Mouse (Mus musculus) embryonic fibroblast, embryonic 13.5 days (primary cell): ENCODE results near the gene Mybl2.

Experiments
- CTCF ChIP-seq: IDR thresholded peaks from 2 replicates; pipeline ENCODE4 v1.5.1; 2011; ENCODE audit warnings: mild to moderate bottlenecking, control low read depth, low read length, moderate library complexity, borderline replicate concordance; ENCODE audit not compliant: insufficient read depth
- POLR2A ChIP-seq: IDR thresholded peaks from 2 replicates; pipeline ENCODE4 v1.6.1; 2011; ENCODE audit warnings: low read depth, mild to moderate bottlenecking, control low read depth, low read length, moderate library complexity

DNA sequence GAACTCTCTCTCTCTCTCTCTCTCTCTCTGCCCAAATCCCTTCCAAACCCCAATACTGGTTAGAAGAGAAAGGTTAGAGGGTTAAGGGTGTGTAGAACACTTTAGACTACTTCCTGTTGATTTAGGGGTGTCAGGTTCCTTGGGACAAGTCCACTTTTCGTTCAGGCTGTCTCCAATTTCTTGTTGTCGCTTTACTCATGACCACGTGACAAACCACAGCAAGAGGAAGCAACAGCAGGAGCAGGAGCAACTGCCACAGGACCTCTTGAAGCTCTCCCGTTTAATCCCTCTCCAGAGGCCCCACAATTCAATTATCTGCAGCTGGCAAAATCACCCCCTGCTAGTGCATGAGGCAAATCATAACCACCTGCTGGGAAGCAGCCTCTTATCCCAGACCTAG is 21.9 kb upstream of the Mybl2 start:
- TF ChIP-seq CTCF (no peak), POLR2A (no peak)
